Mouse (Mus musculus): Measurements from ENCODE around the gene Med20. TPM values are rescaled to one million over a fixed set of nuclear protein-coding genes. Genes with fewer than 3 reads are reported as not detected.
A peak's percentile ranks its signal among the peaks of the same experiment; 100 is the strongest.
"Not testable (repeated sequence)": the region's sequence is repeated elsewhere in the genome, so short reads cannot be mapped to it uniquely, and the experiment has no call there.

The Med20 gene
- total and polyA plus RNA-seq, 2 experiments from 2014 or later = 32.4 to 33.8 TPM

GRCm38 (mm10) chr17:47597838-47598579, 13.4 kb upstream of the Med20 start:
- ATAC-seq (ENCODE audit: low FRiP score) = peak; percentile 22; the same call in 1 of the 2 replicates
- peak; percentile 63 for DNase-seq (ENCODE audit: low spot score)
- Histone ChIP-seq H3K36me3 (ENCODE audit: insufficient read depth, low read length) (peaks cover 25% of the 10 kb centered on the region), H3K4me3 (ENCODE audit: low read depth, low read length) (no peak overlapping the region), H3K27ac (ENCODE audit: low read depth, low read length) (no peak overlapping the region), H3K4me1 (ENCODE audit: insufficient read depth, low read length) (no peaks in the 10 kb centered on the region), H3K9me3 (ENCODE audit: low read length) (no peaks in the 10 kb centered on the region), H3K9ac (replicated peaks; ENCODE audit: low read length, poor library complexity, severe bottlenecking) (no peak overlapping the region), H3K27me3 (ENCODE audit: insufficient read depth, low read length) (no peaks in the 10 kb centered on the region), H3K4me2 (ENCODE audit: low read depth, low read length, poor library complexity, severe bottlenecking) (no peak overlapping the region)
- TF ChIP-seq CTCF (IDR thresholded peaks at IDR 0.05) = peak; percentile 85
- 21% methylated on average over 10 of the region's 10 CpGs for WGBS

DNA sequence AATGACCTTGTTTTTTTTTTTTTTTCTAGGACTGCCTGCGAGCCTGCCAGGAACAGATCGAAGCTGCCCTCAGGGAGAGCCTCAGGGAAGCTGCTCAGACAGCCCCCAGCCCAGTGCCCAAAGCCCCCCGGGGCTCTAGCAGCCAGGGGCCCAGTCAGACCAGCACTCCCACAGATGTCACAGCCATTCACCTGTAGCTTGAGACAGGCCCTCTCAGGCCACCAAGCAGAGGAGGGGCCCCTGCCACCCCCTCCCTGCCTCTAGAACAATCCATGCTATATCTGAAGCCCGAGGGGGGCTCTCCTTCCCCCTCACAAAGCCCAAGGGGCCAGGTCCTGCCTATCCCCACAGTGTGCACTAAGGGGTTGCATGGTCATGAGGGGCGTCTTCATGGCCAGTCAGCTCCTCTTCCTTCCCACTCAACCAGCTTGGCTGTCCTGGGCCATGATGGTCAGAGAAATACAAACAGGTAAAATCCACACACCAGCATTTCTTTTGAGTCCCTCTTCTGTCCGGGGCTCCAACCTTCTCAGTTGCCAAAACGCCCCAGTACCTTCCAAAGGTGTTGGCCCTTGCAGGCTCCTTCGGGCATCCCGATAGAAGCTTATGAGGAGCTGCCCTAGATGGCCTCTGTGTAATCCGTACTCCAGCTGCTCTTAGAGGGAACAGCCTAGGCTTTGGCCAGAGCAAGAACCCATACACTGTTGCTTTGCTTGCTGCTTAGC, 12.6 kb upstream of the Med20 start:
- H3K36me3 ChIP-seq (ENCODE audit: insufficient read depth, low read length) = peaks cover 27% of the 10 kb centered on the region
- H3K27ac ChIP-seq (ENCODE audit: low read depth, low read length); H3K9ac ChIP-seq (replicated peaks; ENCODE audit: low read length, poor library complexity, severe bottlenecking); ATAC-seq (ENCODE audit: low FRiP score); H3K4me2 ChIP-seq (ENCODE audit: low read depth, low read length, poor library complexity, severe bottlenecking); H3K9me3 ChIP-seq (ENCODE audit: low read length); DNase-seq (ENCODE audit: low spot score); H3K4me3 ChIP-seq (ENCODE audit: low read depth, low read length); H3K4me1 ChIP-seq (ENCODE audit: insufficient read depth, low read length); H3K27me3 ChIP-seq (ENCODE audit: insufficient read depth, low read length): not testable (repeated sequence)
- 80% methylated on average over 10 of the region's 10 CpGs for WGBS

GRCm38 (mm10) chr17:47599511-47600297, 11.7 kb upstream of the Med20 start:
- DNase-seq (ENCODE audit: low spot score) = no peak
- peaks cover 31% of the 10 kb centered on the region for H3K36me3 ChIP-seq (ENCODE audit: insufficient read depth, low read length)
- H3K9me3 ChIP-seq (ENCODE audit: low read length) = no peaks in the 10 kb centered on the region
- no peaks in the 10 kb centered on the region for H3K27me3 ChIP-seq (ENCODE audit: insufficient read depth, low read length)
- H3K27ac ChIP-seq (ENCODE audit: low read depth, low read length) = no peak overlapping the region
- H3K9ac ChIP-seq (replicated peaks; ENCODE audit: low read length, poor library complexity, severe bottlenecking) = no peak overlapping the region
- H3K4me1 ChIP-seq (ENCODE audit: insufficient read depth, low read length) = no peaks in the 10 kb centered on the region
- H3K4me3 ChIP-seq (ENCODE audit: low read depth, low read length) = no peak overlapping the region
- 82% methylated on average over 11 of the region's 11 CpGs for WGBS
- ATAC-seq (ENCODE audit: low FRiP score) = no peak
- no peak for TF ChIP-seq CTCF (IDR thresholded peaks at IDR 0.05)
- H3K4me2 ChIP-seq (ENCODE audit: low read depth, low read length, poor library complexity, severe bottlenecking) = no peak overlapping the region

DNA sequence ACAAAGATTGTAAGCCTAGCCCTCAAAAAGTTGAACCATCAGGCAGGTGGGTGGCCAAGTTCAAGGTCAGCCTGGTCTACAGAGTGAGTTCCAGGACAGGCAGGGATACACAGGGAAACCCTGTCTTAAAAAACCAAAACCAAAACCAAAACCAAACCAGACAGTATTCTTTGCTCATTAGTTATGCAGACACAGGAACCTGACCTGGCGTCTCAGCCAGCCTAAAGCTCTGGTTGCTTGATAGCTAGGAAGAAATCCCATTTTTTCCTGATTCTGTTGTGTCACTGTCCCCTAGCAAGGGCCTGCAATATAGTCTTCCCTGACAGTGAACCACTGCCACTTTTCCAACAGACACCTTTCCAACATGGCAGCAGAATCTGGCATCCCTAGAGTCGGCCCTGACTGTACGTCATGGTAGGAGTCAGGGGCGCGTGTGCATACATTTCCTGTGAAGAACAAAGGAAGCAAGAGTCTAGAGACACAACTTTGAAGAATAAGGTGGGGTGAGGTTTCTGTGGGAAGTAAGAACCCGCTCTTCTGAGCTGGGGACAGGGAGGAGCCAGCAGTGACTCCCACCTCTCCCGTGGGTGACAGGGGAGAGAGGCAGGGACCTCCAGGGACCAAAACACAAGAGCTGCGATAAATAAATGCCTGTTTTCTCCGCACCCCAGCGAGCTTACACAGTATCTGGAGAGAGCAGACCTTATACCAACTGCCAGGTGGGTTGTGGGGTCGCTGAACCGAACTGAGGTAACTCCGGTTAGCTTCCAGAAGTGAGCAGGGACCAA, 10.6 kb upstream of the Med20 start:
- no peaks in the 10 kb centered on the region for H3K9me3 ChIP-seq (ENCODE audit: low read length)
- 83% methylated on average over 13 of the region's 13 CpGs for WGBS
- H3K4me3 ChIP-seq (ENCODE audit: low read depth, low read length) = no peak overlapping the region
- H3K27ac ChIP-seq (ENCODE audit: low read depth, low read length) = no peak overlapping the region
- H3K4me1 ChIP-seq (ENCODE audit: insufficient read depth, low read length) = no peaks in the 10 kb centered on the region
- no peak overlapping the region for H3K9ac ChIP-seq (replicated peaks; ENCODE audit: low read length, poor library complexity, severe bottlenecking)
- H3K36me3 ChIP-seq (ENCODE audit: insufficient read depth, low read length) = peaks cover 42% of the 10 kb centered on the region
- no peak for DNase-seq (ENCODE audit: low spot score)
- H3K4me2 ChIP-seq (ENCODE audit: low read depth, low read length, poor library complexity, severe bottlenecking) = no peak overlapping the region
- TF ChIP-seq CTCF (IDR thresholded peaks at IDR 0.05) = no peak
- no peak for ATAC-seq (ENCODE audit: low FRiP score)
- no peaks in the 10 kb centered on the region for H3K27me3 ChIP-seq (ENCODE audit: insufficient read depth, low read length)

DNA sequence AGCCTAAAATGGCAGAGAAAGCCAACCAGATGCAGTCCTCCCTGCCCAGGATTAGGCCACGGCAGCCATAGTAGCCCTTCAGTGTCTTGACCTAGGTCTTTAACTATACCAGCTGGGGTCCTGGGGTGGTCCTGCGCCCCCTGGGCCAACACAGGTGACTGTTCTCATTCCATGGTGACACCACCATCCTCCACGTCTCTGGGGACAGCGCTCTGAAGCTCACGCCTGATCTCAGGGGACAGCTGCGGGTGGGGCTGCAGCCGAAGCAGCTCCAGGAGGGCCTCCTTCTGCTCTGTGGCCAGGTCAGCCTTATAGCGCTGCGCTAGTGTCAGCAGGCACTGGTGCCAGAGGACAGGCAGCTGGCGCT, 10.0 kb upstream of the Med20 start:
- Histone ChIP-seq H3K9ac (replicated peaks; ENCODE audit: low read length, poor library complexity, severe bottlenecking) (no peak overlapping the region), H3K4me3 (ENCODE audit: low read depth, low read length) (no peak overlapping the region), H3K36me3 (ENCODE audit: insufficient read depth, low read length) (peaks cover 45% of the 10 kb centered on the region), H3K27me3 (ENCODE audit: insufficient read depth, low read length) (no peaks in the 10 kb centered on the region), H3K4me2 (ENCODE audit: low read depth, low read length, poor library complexity, severe bottlenecking) (no peak overlapping the region), H3K9me3 (ENCODE audit: low read length) (no peaks in the 10 kb centered on the region), H3K4me1 (ENCODE audit: insufficient read depth, low read length) (no peaks in the 10 kb centered on the region), H3K27ac (ENCODE audit: low read depth, low read length) (no peak overlapping the region)
- DNase-seq (ENCODE audit: low spot score) (no peak), ATAC-seq (ENCODE audit: low FRiP score) (no peak)
- 94% methylated on average over 10 of the region's 10 CpGs for WGBS
- no peak for TF ChIP-seq CTCF (IDR thresholded peaks at IDR 0.05)

All from midbrain, postnatal 0 days (tissue).